Mouse (Mus musculus) kidney, postnatal 0 days (tissue): ENCODE results near the gene Bpifb3. TPM values are rescaled to one million over a fixed set of nuclear protein-coding genes. Genes with fewer than 3 reads are reported as not detected.
A peak's percentile ranks its signal among the peaks of the same experiment; 100 is the strongest.

ENCODE experiments used
- ATAC-seq: fragments of 200-750 bp; cut with Nextera tagmentation; replicated peaks from 2 replicates; pipeline ENCODE4 v1.8.0; 2017; ENCODE audit warnings: low read depth, moderate number of reproducible peaks, moderate TSS enrichment, moderate library complexity; ENCODE audit not compliant: low FRiP score
- DNase-seq: peaks from one replicate; pipeline ENCODE4 v3.0.0-alpha.2; 2016; ENCODE audit warnings: low spot score
- H3K27ac ChIP-seq: fragments of 300-500 bp; sonication (generic); 2 replicates; pipeline ENCODE4 v1.5.1; 2014; ENCODE audit warnings: mild to moderate bottlenecking
- H3K27me3 ChIP-seq: fragments of 300-500 bp; sonication (generic); 2 replicates; pipeline ENCODE4 v1.6.1; 2014; ENCODE audit warnings: low read length, mixed read lengths; ENCODE audit not compliant: insufficient read depth
- H3K36me3 ChIP-seq: fragments of 300-500 bp; sonication (generic); 2 replicates; pipeline ENCODE4 v1.6.1; 2014; ENCODE audit warnings: low read length, mixed read lengths; ENCODE audit not compliant: insufficient read depth
- H3K4me1 ChIP-seq: fragments of 300-500 bp; sonication (generic); replicated peaks from 2 replicates; pipeline ENCODE4 v1.6.1; 2014; ENCODE audit warnings: antibody characterized with exemption, low read length, mixed read lengths; ENCODE audit not compliant: insufficient read depth
- H3K4me2 ChIP-seq: fragments of 300-500 bp; sonication (generic); 2 replicates; pipeline ENCODE4 v1.6.1; 2014; ENCODE audit warnings: mild to moderate bottlenecking, low read length, moderate library complexity, mixed read lengths
- H3K4me3 ChIP-seq: fragments of 300-500 bp; sonication (generic); replicated peaks from 2 replicates; pipeline ENCODE4 v1.5.1; 2014; ENCODE audit warnings: low read depth, low read length
- H3K9ac ChIP-seq: fragments of 300-500 bp; sonication (generic); 2 replicates; pipeline ENCODE4 v1.6.1; 2014; ENCODE audit warnings: low read depth, low read length
- H3K9me3 ChIP-seq: fragments of 300-500 bp; sonication (generic); replicated peaks from 2 replicates; pipeline ENCODE4 v1.6.1; 2016; ENCODE audit warnings: low read length, inconsistent platforms, mixed read lengths
- CTCF ChIP-seq: IDR thresholded peaks from 2 replicates; pipeline ENCODE4 v1.5.1; 2016; ENCODE audit warnings: antibody characterized with exemption, low read depth, mild to moderate bottlenecking, moderate library complexity
- WGBS: fragments of 180-500 bp; shearing (Covaris S2); extraction: QIAGEN DNeasy Blood & Tissue Kit; methylation state at CpG from one replicate; pipeline ENCODE4 v1.1.7; 2014; 5-methylcytosine and 5-hydroxymethylcytosine counted together
- polyA plus RNA-seq: library from polyadenylated mRNA; unstranded; fragments of >200 nt; fragmentation: Nextera tagmentation; extraction: Ambion mirVana; gene quantifications from 2 replicates; pipeline ENCODE4 v1.2.1, GENCODE M21; 2015

The Bpifb3 gene
- polyA plus RNA-seq, 1 experiment from 2014 or later, result not detected

DNA sequence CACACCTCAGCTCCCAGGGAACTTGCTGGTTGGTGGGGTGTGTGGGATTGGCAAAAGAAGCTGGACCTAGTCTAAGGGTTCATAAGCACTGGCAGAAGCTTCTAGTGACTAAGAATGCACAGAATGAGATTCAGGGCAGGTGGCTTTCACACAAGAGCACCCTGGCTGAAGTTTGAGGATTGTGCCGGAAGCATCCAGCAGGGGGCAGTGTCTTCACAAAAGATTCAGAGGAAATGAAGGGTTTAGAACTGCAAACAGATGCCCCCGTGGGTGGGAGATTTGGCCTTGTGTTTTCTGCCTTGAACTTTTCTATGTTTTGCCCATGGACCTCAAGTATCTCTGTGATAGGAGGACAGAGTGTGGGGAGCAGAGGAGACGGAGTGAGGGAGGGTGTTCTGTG, 25.5 kb downstream of the Bpifb3 start:
- Histone ChIP-seq H3K4me3 (no peak overlapping the region), H3K36me3 (no peaks in the 10 kb centered on the region), H3K27ac (no peak overlapping the region), H3K4me1 (no peaks in the 10 kb centered on the region), H3K9ac (no peak overlapping the region), H3K9me3 (no peaks in the 10 kb centered on the region), H3K27me3 (no peaks in the 10 kb centered on the region), H3K4me2 (no peak overlapping the region)
- 44% methylated on average over 3 of the region's 3 CpGs for WGBS
- TF ChIP-seq CTCF, result peak; percentile 75
- DNase-seq, result peak; percentile 40
- ATAC-seq, result no peak

DNA sequence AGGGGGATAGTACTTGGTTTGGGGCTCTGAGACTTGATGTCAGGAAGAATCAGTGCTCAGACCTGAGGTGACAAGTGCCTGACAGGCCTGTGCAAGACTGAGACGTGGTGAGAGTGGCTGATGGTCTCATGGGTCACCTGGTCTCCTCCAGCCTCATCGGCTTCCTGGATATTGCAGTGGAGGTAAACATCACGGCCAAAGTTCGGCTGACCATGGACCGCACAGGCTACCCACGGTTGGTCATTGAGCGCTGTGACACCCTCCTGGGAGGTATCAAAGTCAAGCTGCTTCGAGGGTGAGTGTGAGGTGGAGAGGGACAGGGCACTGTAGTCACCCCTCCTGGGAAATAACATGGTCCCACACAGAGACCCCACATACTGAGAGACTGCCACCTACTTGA, 26.5 kb downstream of the Bpifb3 start:
- Histone ChIP-seq H3K4me1 (no peaks in the 10 kb centered on the region), H3K27me3 (no peaks in the 10 kb centered on the region), H3K36me3 (no peaks in the 10 kb centered on the region), H3K9ac (no peak overlapping the region), H3K4me3 (no peak overlapping the region), H3K27ac (no peak overlapping the region), H3K4me2 (no peak overlapping the region), H3K9me3 (no peaks in the 10 kb centered on the region)
- WGBS, result 80% methylated on average over 8 of the region's 8 CpGs
- TF ChIP-seq CTCF, result no peak
- no peak for ATAC-seq
- DNase-seq, result no peak

DNA sequence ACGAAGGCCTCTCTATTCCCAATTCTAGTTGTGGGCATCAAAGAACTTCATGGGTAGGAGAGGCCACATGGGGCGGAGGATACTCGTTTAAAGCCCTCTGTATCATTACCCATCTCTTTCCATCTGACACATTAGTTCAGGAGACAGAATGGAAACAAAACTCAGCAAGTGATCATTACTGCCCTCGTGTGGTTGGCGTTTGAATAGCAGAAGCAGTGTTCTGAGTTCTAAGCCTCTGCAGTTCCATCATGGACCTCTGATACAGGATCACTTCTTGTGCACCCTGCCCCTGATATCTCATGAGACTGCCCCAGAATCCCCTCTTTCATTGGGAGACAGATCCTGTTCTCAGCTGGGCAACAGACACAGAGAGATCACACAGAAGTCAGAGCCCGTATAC, 34.9 kb downstream of the Bpifb3 start:
- no peaks in the 10 kb centered on the region for H3K4me1 ChIP-seq
- 27% methylated on average over 6 of the region's 6 CpGs for WGBS
- H3K27me3 ChIP-seq, result no peaks in the 10 kb centered on the region
- ATAC-seq, result no peak
- peak; percentile 77 for TF ChIP-seq CTCF
- H3K27ac ChIP-seq, result no peak overlapping the region
- no peak overlapping the region for H3K9ac ChIP-seq
- no peak overlapping the region for H3K4me3 ChIP-seq
- no peaks in the 10 kb centered on the region for H3K36me3 ChIP-seq
- DNase-seq, result peak; percentile 46
- H3K4me2 ChIP-seq, result no peak overlapping the region
- no peaks in the 10 kb centered on the region for H3K9me3 ChIP-seq

DNA sequence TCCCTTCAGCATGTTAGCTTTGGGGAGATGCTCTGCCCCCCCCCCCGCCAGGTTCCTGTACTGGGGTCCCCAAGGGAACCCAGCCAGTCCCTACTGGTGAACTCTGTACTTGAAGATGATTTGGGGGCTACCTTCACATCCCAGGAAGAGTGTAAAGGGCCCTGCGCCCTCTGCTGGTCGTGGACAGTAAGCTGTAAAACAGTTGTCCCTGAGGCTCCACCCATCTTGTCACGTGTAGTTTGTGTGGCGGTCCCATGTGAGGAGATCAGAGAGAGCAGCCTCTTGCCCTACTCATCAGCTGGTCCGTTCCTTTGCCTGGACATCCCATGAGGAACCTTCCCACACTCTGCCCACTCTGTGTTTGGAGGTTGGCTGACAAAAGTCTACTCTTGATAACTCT, 35.8 kb downstream of the Bpifb3 start:
- ATAC-seq (peak; percentile 56; the same call in 1 of the 2 replicates), DNase-seq (peak; percentile 75)
- H3K9ac ChIP-seq, result no peak overlapping the region
- H3K9me3 ChIP-seq, result no peaks in the 10 kb centered on the region
- H3K4me1 ChIP-seq, result no peaks in the 10 kb centered on the region
- peak overlapping the region; percentile 34; the same call in 1 of the 2 replicates for H3K4me2 ChIP-seq
- no peak overlapping the region for H3K4me3 ChIP-seq
- H3K27ac ChIP-seq, result no peak overlapping the region
- peak; percentile 79 for TF ChIP-seq CTCF
- H3K36me3 ChIP-seq, result no peaks in the 10 kb centered on the region
- no peaks in the 10 kb centered on the region for H3K27me3 ChIP-seq
- 11% methylated on average over 6 of the region's 6 CpGs for WGBS

DNA sequence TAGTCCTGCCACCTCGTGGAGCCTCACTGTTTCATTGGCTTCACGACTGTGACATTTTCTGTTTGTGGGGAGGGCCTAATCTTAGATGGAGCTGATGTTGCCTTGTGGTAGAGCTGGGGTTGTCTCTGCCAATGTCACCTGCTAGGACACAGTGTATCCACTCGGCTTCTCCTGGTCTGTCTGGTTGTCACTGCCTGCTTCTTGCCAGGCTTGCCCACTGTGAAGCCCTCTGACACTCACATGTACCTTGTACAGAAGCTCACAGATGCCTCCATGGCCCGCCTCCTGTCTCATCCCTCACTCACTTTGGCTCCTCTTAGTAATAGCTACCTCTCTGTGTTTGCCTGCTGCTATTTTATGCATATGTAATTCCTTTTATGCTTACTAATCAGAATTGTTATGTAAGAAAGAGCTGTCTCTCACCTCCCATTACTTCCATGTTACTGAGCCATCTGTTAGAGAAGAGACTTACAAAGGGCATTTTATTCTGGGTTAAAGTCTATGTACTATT, 44.8 kb downstream of the Bpifb3 start:
- ATAC-seq (no peak), DNase-seq (no peak)
- Histone ChIP-seq H3K9ac (no peak overlapping the region), H3K9me3 (no peaks in the 10 kb centered on the region), H3K36me3 (no peaks in the 10 kb centered on the region), H3K4me3 (no peak overlapping the region), H3K4me1 (no peaks in the 10 kb centered on the region), H3K4me2 (no peak overlapping the region), H3K27me3 (no peaks in the 10 kb centered on the region), H3K27ac (no peak overlapping the region)
- no peak for TF ChIP-seq CTCF
- 64% methylated on average over 4 of the region's 4 CpGs for WGBS

DNA sequence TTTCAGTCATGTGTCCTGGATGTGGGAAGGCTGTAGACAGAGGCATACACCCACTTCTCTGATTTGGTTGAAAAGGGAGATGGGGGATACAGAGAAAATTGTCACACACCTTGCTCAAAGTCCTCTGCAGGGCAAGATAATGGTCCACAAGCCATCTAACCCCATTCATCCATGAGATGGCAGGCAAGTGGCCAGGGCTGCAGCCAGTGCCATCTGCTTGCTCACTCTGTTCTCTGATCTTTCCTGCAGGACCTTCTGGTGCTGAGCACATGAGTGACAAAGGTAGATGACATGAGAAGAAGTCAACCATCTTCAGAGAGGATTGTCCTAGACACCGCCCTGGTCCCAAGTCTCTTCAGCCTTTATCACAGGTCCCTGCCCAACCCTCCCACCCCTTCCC, 45.3 kb downstream of the Bpifb3 start:
- ATAC-seq (no peak), DNase-seq (no peak)
- H3K27me3 ChIP-seq, result no peaks in the 10 kb centered on the region
- H3K4me3 ChIP-seq, result no peak overlapping the region
- H3K9ac ChIP-seq, result no peak overlapping the region
- no peaks in the 10 kb centered on the region for H3K9me3 ChIP-seq
- no peak for TF ChIP-seq CTCF
- 96% methylated on average over 1 of the region's 1 CpGs for WGBS
- H3K4me2 ChIP-seq, result no peak overlapping the region
- no peaks in the 10 kb centered on the region for H3K36me3 ChIP-seq
- H3K4me1 ChIP-seq, result no peaks in the 10 kb centered on the region
- H3K27ac ChIP-seq, result no peak overlapping the region

DNA sequence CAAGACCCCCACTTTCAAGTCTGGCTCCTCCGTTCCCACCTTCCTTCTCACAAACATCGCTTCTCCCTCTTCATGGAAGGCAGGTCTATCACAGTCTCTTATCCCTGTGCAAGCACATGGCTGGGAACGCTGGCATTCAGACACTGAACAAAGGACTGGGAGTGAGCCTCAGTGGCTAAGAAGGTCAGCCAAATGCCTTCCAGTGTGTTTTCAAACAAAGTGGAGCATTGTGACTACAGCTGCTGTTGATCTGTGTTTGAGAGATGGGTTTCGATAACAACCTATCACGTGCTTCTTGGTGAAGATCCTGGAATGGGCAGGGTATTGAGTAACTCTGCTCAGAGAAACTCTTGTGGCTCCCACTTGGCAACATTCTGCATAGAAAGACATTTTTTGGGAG, 52.2 kb downstream of the Bpifb3 start:
- H3K9me3 ChIP-seq, result no peaks in the 10 kb centered on the region
- no peak overlapping the region for H3K4me2 ChIP-seq
- no peak for TF ChIP-seq CTCF
- 81% methylated on average over 5 of the region's 5 CpGs for WGBS
- DNase-seq (no peak), ATAC-seq (no peak)
- H3K4me3 ChIP-seq, result no peak overlapping the region
- H3K36me3 ChIP-seq, result no peaks in the 10 kb centered on the region
- no peak overlapping the region for H3K27ac ChIP-seq
- H3K27me3 ChIP-seq, result no peaks in the 10 kb centered on the region
- no peak overlapping the region for H3K9ac ChIP-seq
- no peaks in the 10 kb centered on the region for H3K4me1 ChIP-seq
